Mouse (Mus musculus) liver, postnatal 0 days (tissue): Measurements from ENCODE around the gene Usp2.

Experiments used
- CTCF ChIP-seq: sonication (generic); IDR thresholded peaks from 2 replicates; pipeline ENCODE4 v1.5.1; 2016; ENCODE audit warnings: antibody characterized with exemption, low read depth
- EP300 ChIP-seq: IDR thresholded peaks from 2 replicates; pipeline ENCODE4 v1.6.1; 2016; ENCODE audit warnings: antibody characterized with exemption, low read depth, mild to moderate bottlenecking

DNA sequence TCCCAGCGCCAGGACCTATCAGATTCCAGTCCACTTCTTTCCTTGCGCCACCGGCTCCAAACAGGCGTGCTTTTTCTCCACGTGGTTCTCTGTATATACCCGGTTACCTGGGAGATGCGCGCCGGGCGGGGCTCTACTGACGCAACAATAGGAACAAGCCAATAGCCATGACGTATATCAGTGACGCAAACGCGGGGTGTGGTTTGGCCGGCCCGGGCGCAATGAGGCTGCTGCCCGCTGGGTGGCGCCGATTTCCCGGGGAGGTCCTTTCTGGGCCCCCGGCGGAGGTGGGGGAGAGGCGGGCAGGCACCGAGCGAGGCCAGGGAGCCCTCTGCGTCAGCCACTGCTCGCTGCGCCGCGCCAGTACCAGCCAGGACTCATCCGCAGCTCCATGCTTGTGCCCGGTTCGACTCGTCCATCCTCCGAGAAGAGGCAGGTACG, at the start of gene Usp2:
- TF ChIP-seq CTCF (peak; percentile 91), EP300 (no peak)
